Mouse (Mus musculus): ENCODE measurements around the gene Aicda.

- TF ChIP-seq CTCF (IDR thresholded peaks at IDR 0.05 in 2 of 3, conservative IDR thresholded peaks at IDR 0.05 in 1 of 3; ENCODE audit: control insufficient read depth in 1 of 3, insufficient read depth in 1 of 3, low read depth in 2 of 3, low read length in 3 of 3, poor library complexity in 1 of 3, severe bottlenecking in 1 of 3) (no peak), MAFK (IDR thresholded peaks at IDR 0.05; ENCODE audit: borderline replicate concordance, low read depth, low read length) (no peak), NRF1 (IDR thresholded peaks at IDR 0.05; ENCODE audit: insufficient read depth, low read depth, low read length, poor library complexity, severe bottlenecking) (no peak), ZNF384 (IDR thresholded peaks at IDR 0.05; ENCODE audit: low read depth, low read length) (no peak), EP300 (IDR thresholded peaks at IDR 0.05; ENCODE audit: low read depth in 1 of 2, low read length in 2 of 2) (no peak)
Measured at GRCm38 (mm10) chr6:122532883-122533302, 20.7 kb upstream of the Aicda start.
